Mouse (Mus musculus): ENCODE data around the gene Cyp4f39. TPM values are rescaled to one million over a fixed set of nuclear protein-coding genes. Genes with fewer than 3 reads are reported as not detected.

Cyp4f39 gene
- total and polyA plus RNA-seq, 3 experiments, result not detected

- Histone ChIP-seq H3K79me2 (ENCODE audit: control insufficient read depth, insufficient read depth, low read length, poor library complexity) (no peaks in the 10 kb centered on the region; the same call in 1 of the 2 replicates), H3K9me3 (replicated peaks; ENCODE audit: insufficient read depth, low read length) (no peaks in the 10 kb centered on the region), H3K4me3 (ENCODE audit: control insufficient read depth in 1 of 2, insufficient read depth in 1 of 2, low read depth in 2 of 2, low read length in 2 of 2) (no peak overlapping the region), H3K27ac (ENCODE audit: control insufficient read depth, low read depth, low read length) (no peak overlapping the region), H3K27me3 (ENCODE audit: control insufficient read depth in 1 of 2, insufficient read depth in 2 of 2, low read length in 2 of 2) (peaks cover 0 to 1% of the 10 kb centered on the region in 2 experiments; a peak in 1 of 4 replicates), H3K4me1 (ENCODE audit: control insufficient read depth in 1 of 2, insufficient read depth in 2 of 2, low read length in 2 of 2) (peaks cover 3 to 4% of the 10 kb centered on the region in 2 experiments), H3K36me3 (ENCODE audit: control insufficient read depth in 1 of 2, insufficient read depth in 2 of 2, low read length in 2 of 2) (peaks cover 0 to 2% of the 10 kb centered on the region in 2 experiments; a peak in 1 of 4 replicates), H3K9ac (ENCODE audit: control insufficient read depth, low read depth, low read length, poor library complexity, severe bottlenecking) (no peak overlapping the region)
- no peak for DNase-seq (ENCODE audit: low read depth, low spot score)
- TF ChIP-seq E2F4 (IDR thresholded peaks at IDR 0.05; ENCODE audit: borderline replicate concordance, low read depth, low read length) (no peak), RCOR1 (IDR thresholded peaks at IDR 0.05; ENCODE audit: low read depth, low read length) (no peak), SMC3 (IDR thresholded peaks at IDR 0.05; ENCODE audit: low read depth, low read length) (no peak), SIN3A (IDR thresholded peaks at IDR 0.05; ENCODE audit: low read length) (no peak), HCFC1 (IDR thresholded peaks at IDR 0.05; ENCODE audit: low read depth, low read length) (no peak), USF1 (IDR thresholded peaks at IDR 0.05; ENCODE audit: low read depth, low read length) (no peak), POLR2AphosphoS2 (IDR thresholded peaks at IDR 0.05; ENCODE audit: low read length) (no peak), NELFE (IDR thresholded peaks at IDR 0.05; ENCODE audit: low read depth, low read length) (no peak), TAL1 (IDR thresholded peaks at IDR 0.05; ENCODE audit: low read length) (no peak), ETS1 (IDR thresholded peaks at IDR 0.05; ENCODE audit: low read depth, low read length) (no peak), ZNF384 (IDR thresholded peaks at IDR 0.05; ENCODE audit: low read depth, low read length) (no peak), MYC (IDR thresholded peaks at IDR 0.05; ENCODE audit: low read depth, low read length) (no peak), UBTF (IDR thresholded peaks at IDR 0.05; ENCODE audit: borderline replicate concordance, insufficient read depth, low read depth, low read length) (no peak), MEF2A (IDR thresholded peaks at IDR 0.05; ENCODE audit: extremely low read depth, insufficient replicate concordance, low read depth, low read length, poor library complexity, severe bottlenecking) (no peak)
Measured at GRCm38 (mm10) chr17:32501051-32501450, 48.5 kb downstream of the Cyp4f39 start.

GRCm38 (mm10) chr17:32503111-32503510, 50.6 kb downstream of the Cyp4f39 start:
- peaks cover 0 to 2% of the 10 kb centered on the region in 2 experiments; a peak in 1 of 4 replicates for H3K36me3 ChIP-seq (ENCODE audit: control insufficient read depth in 1 of 2, insufficient read depth in 2 of 2, low read length in 2 of 2)
- DNase-seq (ENCODE audit: low read depth, low spot score), result no peak
- TF ChIP-seq TCF12 (IDR thresholded peaks at IDR 0.05; ENCODE audit: low read depth, low read length), result no peak
- no peak for TF ChIP-seq NELFE (IDR thresholded peaks at IDR 0.05; ENCODE audit: low read depth, low read length)
- no peak for TF ChIP-seq POLR2AphosphoS5 (IDR thresholded peaks at IDR 0.05; ENCODE audit: borderline replicate concordance, low read depth, low read length)
- no peak for TF ChIP-seq EP300 (IDR thresholded peaks at IDR 0.05; ENCODE audit: low read depth in 1 of 2, low read length in 2 of 2)
- no peak for TF ChIP-seq BHLHE40 (IDR thresholded peaks at IDR 0.05; ENCODE audit: borderline replicate concordance, low read depth, low read length)
- TF ChIP-seq MAZ (IDR thresholded peaks at IDR 0.05; ENCODE audit: low read depth, low read length), result no peak
- TF ChIP-seq MXI1 (IDR thresholded peaks at IDR 0.05; ENCODE audit: low read depth, low read length), result no peak
- no peak for TF ChIP-seq KAT2A (conservative IDR thresholded peaks at IDR 0.05; ENCODE audit: low read depth, low read length)
- TF ChIP-seq POLR2AphosphoS2 (IDR thresholded peaks at IDR 0.05; ENCODE audit: low read length), result no peak
- no peak for TF ChIP-seq CTCF (IDR thresholded peaks at IDR 0.05 in 2 of 3, conservative IDR thresholded peaks at IDR 0.05 in 1 of 3; ENCODE audit: control insufficient read depth in 1 of 3, insufficient read depth in 1 of 3, low read depth in 2 of 3, low read length in 3 of 3, poor library complexity in 1 of 3, severe bottlenecking in 1 of 3)
- no peak for TF ChIP-seq CHD1 (IDR thresholded peaks at IDR 0.05; ENCODE audit: low read depth, low read length)
- TF ChIP-seq SIN3A (IDR thresholded peaks at IDR 0.05; ENCODE audit: low read length), result no peak
- no peak for TF ChIP-seq GABPA (IDR thresholded peaks at IDR 0.05; ENCODE audit: low read depth, low read length)
- no peak for TF ChIP-seq POLR2A (IDR thresholded peaks at IDR 0.05; ENCODE audit: control insufficient read depth in 1 of 2, insufficient read depth in 1 of 2, low read depth in 1 of 2, low read length in 2 of 2, poor library complexity in 1 of 2)
- no peak overlapping the region for H3K27ac ChIP-seq (ENCODE audit: control insufficient read depth, low read depth, low read length)
- H3K27me3 ChIP-seq (ENCODE audit: control insufficient read depth in 1 of 2, insufficient read depth in 2 of 2, low read length in 2 of 2), result peaks cover 0 to 1% of the 10 kb centered on the region in 2 experiments; a peak in 1 of 4 replicates
- H3K4me1 ChIP-seq (ENCODE audit: control insufficient read depth in 1 of 2, insufficient read depth in 2 of 2, low read length in 2 of 2), result peaks cover 3 to 8% of the 10 kb centered on the region in 2 experiments
- no peak overlapping the region for H3K4me3 ChIP-seq (ENCODE audit: control insufficient read depth in 1 of 2, insufficient read depth in 1 of 2, low read depth in 2 of 2, low read length in 2 of 2)
- no peak overlapping the region for H3K9ac ChIP-seq (ENCODE audit: control insufficient read depth, low read depth, low read length, poor library complexity, severe bottlenecking)
- no peaks in the 10 kb centered on the region for H3K9me3 ChIP-seq (replicated peaks; ENCODE audit: insufficient read depth, low read length)
- H3K79me2 ChIP-seq (ENCODE audit: control insufficient read depth, insufficient read depth, low read length, poor library complexity), result no peaks in the 10 kb centered on the region; the same call in 1 of the 2 replicates

Data from MEL (cell line).